Mouse (Mus musculus) lung, postnatal 4 days (tissue): ENCODE measurements around the gene G0s2.
"Not testable (repeated sequence)": the region's sequence is repeated elsewhere in the genome, so short reads cannot be mapped to it uniquely, and the experiment has no call there.

Source experiments
- DNase-seq, 2 experiments: peaks; one replicate each; pipeline ENCODE4 v3.0.0; 2021

G0s2 gene

GRCm38 (mm10) chr1:193287578-193287977, 14.6 kb upstream of the G0s2 start:
- no peak for DNase-seq

- DNase-seq, result not testable (repeated sequence)
Measured at GRCm38 (mm10) chr1:193285766-193286325, 12.8 kb upstream of the G0s2 start.

- no peak for DNase-seq
Measured at GRCm38 (mm10) chr1:193284228-193284779, 11.3 kb upstream of the G0s2 start.

GRCm38 (mm10) chr1:193281344-193281743, 8.3 kb upstream of the G0s2 start:
- DNase-seq, result no peak

- no peak for DNase-seq
Measured at GRCm38 (mm10) chr1:193279492-193279891, 6.5 kb upstream of the G0s2 start.

GRCm38 (mm10) chr1:193278414-193279045, 5.5 kb upstream of the G0s2 start:
- no peak for DNase-seq

GRCm38 (mm10) chr1:193274407-193275071, 1.5 kb upstream of the G0s2 start:
- peak in 1 of 2 experiments; percentile 33 for DNase-seq

GRCm38 (mm10) chr1:193272137-193272915, 691 bp downstream of the G0s2 start:
- peak; percentile 52 to 58 for DNase-seq

- no peak for DNase-seq
Measured at GRCm38 (mm10) chr1:193270965-193271763, 1.9 kb downstream of the G0s2 start.

- no peak for DNase-seq
Measured at GRCm38 (mm10) chr1:193265734-193266133, 7.3 kb downstream of the G0s2 start.

- DNase-seq, result peak in 1 of 2 experiments; percentile 26
Measured at GRCm38 (mm10) chr1:193263955-193264598, 8.9 kb downstream of the G0s2 start, which contains the start of gene Hsd11b1. TSS of gene Hsd11b1 (minus strand) at chr1:193264075.

GRCm38 (mm10) chr1:193263026-193263907, 9.8 kb downstream of the G0s2 start:
- no peak for DNase-seq

GRCm38 (mm10) chr1:193261897-193262548, 11.0 kb downstream of the G0s2 start:
- DNase-seq, result peak; percentile 37 to 43

- DNase-seq, result no peak
Measured at GRCm38 (mm10) chr1:193259559-193259958, 13.5 kb downstream of the G0s2 start.

- DNase-seq, result peak; percentile 19 to 35
Measured at GRCm38 (mm10) chr1:193256621-193257098, 16.4 kb downstream of the G0s2 start.

GRCm38 (mm10) chr1:193256289-193256577, 16.8 kb downstream of the G0s2 start:
- no peak for DNase-seq

GRCm38 (mm10) chr1:193255488-193256288, 17.3 kb downstream of the G0s2 start:
- peak; percentile 52 to 84 for DNase-seq

GRCm38 (mm10) chr1:193255032-193255431, 18.0 kb downstream of the G0s2 start:
- DNase-seq, result no peak

- DNase-seq, result not testable (repeated sequence)
Measured at GRCm38 (mm10) chr1:193253895-193254294, 19.1 kb downstream of the G0s2 start.
